Mouse (Mus musculus) small intestine, adult 2 months (tissue): Measurements from ENCODE around the gene Gm49387.

Experiments used
- CTCF ChIP-seq: fragments of 200-500 bp; IDR thresholded peaks from 2 replicates; pipeline ENCODE4 v1.5.1; 2012; ENCODE audit warnings: low read depth, mild to moderate bottlenecking, control low read depth, inconsistent platforms, low read length, moderate library complexity, mixed read lengths; ENCODE audit not compliant: insufficient replicate concordance, insufficient read length; ENCODE audit errors: extremely low read depth
- POLR2A ChIP-seq: fragments of 200-500 bp; IDR thresholded peaks from 2 replicates; pipeline ENCODE4 v1.6.1; 2012; ENCODE audit warnings: low read depth, mild to moderate bottlenecking, control low read depth, inconsistent platforms, low read length, moderate library complexity

DNA sequence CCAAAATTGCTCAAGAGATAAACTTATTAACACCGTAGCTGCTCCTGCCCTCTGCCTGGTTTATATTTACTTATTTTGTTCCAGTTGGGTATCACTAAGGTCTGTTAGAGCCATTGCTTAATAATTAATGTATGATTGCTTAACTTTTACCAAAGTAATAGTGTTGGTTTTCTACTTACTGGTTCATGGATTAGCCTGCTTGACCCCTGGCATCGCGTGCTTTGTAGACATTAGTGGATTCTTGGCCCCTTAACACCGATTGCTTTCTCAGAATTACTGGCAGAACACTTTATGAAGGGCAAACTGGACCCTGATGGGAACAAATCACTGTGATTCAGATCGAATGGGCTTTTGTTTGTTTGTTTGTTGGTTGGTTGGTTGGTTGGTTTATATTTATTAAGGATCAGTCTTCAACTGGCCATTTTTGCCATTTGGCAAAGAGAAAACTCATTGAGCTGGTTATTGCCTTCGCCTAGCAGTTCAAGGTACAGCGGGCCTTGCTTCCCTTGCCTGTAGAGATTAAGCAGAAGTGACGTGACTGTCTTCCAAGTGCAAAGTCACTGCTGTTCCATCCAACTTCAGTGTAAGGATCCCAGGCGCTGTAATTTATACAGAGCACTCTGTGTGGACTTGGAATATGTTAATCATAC is 953 bp upstream of the Gm49387 start:
- no peak for TF ChIP-seq CTCF
- no peak for TF ChIP-seq POLR2A
